Mouse (Mus musculus): ENCODE measurements around the gene Slc25a19. TPM values are rescaled to one million over a fixed set of nuclear protein-coding genes. Genes with fewer than 3 reads are reported as not detected.

Slc25a19 gene
- total RNA-seq, 2 experiments from 2014 or later = 58.4 to 69.9 TPM

DNA sequence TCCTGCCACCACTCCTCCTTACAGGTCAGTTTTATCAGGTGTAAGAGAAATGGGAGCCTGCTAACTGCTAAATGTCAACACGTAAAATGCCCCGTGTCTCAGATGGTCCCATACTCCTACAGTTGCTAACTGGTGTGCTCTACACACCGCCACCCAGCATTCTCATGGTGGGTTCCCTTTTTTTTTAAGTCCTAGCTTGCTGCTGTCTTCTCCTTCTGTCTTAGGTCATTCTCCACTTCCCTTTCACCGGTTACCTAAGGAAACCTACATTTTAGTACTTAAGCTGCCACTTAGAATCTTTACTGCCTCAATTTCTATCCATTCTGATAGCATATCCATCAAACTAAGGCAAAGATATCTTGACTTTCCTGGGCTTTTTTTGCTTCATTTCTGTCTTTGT is 26.9 kb downstream of the Slc25a19 start:
- DNase-seq (ENCODE audit: low spot score in 2 of 2) = no peak

DNA sequence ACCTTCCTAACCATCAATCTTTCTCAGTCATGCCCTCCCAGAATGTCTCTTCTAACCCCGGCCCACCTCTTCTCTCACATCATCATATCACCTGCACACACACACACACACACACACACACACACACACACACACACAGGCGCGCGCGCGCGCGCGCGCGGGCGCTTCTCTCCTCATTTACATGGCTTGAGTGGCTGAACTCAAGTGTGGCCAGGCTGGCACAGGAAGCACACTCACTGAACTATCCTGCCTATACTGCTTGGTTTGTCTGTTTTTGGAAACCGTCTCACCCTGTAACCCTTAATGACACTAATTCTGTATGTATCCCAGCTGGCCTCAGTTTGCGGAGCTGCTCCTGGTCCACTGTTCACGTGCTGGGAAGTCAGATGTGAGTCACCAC is 27.4 kb downstream of the Slc25a19 start:
- no peak for DNase-seq (ENCODE audit: low spot score in 2 of 2)

DNA sequence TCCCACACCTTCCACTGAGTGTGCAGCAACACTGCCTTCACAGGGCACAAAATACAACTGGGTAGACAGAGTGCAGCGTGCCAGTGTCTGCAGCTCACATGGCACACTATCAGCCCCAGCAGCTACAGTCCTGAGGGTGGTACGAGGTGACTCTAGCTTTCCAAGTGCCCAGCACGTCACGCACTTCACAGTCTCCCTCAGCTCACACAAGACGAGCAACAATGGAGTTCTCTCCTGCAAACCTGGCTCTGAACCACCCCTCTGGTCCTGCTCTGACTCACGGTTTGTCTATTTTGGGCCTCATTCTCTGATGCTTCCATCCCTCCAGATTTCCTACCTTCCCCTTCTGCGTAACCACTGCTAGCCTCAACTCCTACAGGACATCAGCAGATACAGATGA is 28.4 kb downstream of the Slc25a19 start:
- no peak for DNase-seq (ENCODE audit: low spot score in 2 of 2)

DNA sequence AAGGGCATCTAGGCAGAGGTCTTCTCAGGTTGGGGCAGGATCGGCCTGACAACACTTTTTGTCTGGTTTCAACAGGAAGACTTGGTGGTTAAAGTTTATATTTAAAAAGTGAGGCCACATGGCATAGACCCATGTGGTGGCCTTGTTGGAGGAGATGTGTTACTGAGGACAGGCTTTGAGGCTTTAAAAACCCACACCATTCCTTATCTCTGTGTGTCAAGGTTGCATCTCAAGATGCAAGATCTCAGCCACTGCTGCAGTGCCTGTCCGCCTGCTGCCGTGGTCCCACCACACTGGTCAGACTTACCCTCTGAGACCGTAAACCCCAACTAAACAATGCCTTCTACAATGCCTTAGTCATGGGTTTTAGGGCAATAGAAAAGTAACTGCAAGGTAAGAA is 29.8 kb downstream of the Slc25a19 start:
- DNase-seq (ENCODE audit: low spot score in 2 of 2) = no peak

DNA sequence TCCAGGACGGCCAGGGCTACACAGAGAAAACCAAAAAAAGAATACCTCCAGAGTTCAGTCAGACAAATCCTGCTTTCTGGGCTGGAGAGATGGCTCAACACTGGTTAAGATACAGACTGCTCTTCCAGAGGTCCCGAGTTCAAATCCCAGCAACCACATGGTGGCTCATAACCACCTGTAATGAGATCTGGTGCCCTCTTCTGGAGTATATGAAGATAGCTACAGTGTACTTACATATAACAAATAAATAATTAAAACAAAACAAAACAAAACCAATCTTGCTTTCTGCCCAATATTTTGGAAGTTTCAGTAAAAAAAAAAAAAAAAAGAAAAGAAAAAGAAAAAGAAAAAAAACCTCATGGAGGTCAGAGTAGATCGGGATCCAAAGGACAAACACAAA is 32.9 kb downstream of the Slc25a19 start:
- no peak for DNase-seq (ENCODE audit: low spot score in 2 of 2)

DNA sequence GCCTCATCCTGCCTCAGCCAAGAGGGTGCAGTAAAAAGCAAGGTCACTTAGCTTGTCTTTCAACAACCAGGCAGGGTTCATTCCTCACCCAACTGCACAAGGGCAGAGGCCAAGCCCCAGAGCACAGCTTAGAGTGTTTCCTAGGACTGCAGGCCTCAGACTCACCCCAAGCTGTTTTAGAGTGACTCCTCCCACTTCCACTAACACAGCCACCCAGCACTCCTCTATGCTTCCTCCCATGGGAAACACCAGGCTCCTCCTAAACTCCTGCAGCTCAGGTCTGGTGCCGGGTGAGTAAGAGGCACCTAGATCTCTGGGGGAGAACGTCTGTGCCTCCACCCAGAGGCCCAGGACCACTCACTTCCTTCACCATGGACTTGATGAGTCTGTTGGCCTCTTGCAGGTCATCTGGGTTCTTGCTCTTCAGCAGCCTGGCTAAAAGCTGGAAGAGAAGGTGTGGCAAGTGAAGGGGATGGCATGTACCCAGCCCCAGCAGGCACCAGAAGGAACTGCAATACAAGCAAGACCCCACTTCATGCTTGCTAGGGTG is 37.5 kb downstream of the Slc25a19 start:
- no peak for DNase-seq (ENCODE audit: low spot score in 2 of 2)

DNA sequence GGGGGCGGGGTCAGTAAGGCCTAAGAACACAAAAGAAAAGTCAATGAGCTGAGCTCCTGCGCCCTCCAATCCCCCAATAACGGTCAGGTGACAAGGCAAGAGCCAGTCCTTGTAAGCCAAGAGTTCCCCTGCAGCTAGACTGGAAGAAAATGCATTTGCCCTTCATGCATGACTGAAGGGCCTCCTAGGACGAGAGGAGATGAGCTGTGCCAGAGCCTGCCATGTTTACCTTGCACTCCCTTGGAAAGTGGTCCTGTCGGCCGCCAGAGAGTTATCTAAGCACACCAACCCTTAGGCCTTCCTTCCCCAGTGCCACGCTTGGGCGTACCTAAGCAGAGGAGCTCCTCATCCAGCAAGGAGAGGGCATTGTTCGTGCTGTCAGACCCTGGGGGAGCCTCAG is 40.1 kb downstream of the Slc25a19 start:
- no peak for DNase-seq (ENCODE audit: low spot score in 2 of 2)

DNA sequence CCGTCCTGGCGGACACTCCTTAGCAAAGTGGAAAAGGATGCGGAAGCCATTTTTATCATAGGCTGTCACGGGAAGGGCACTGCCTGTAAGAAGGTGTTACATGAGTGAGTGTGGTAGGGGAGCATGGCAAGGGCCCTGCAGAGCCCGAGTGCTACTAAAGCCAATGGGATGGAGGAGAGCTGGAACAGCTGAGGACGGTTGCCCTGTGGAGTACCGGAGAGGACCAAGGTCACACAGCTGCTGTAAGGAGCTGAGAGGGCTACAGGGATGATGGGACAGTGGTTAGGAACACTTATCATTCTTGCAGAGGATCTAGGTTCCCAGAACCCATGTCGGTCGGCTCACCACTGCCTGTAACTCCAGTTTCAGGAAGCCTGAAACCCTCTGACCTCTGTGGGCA is 41.7 kb downstream of the Slc25a19 start:
- DNase-seq (ENCODE audit: low spot score in 2 of 2) = no peak

DNA sequence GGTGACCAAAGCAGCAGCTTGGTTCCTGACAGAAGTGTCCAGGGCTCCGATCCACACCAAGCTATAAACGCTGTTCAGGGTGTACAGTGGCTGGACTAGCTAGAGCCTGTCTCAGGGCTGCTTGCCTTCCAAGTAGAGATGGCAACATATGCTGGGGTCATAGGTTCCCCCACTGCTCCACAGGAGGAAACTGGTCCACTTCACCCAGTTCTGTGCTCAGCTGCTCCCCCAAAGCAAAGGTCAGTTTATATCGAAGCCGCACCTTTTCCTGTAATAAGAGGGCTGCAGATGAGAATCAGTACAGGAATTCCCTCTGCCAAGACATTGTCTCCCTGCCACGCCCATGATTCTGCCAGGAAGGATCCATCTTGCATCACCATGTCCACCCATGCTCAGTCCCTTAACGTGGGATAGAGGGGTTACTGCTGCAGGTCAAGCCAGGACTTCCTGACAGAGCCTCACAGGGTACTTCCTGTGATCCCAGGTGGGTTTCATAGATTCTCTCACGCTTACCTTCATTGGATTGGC is 42.5 kb downstream of the Slc25a19 start:
- no peak for DNase-seq (ENCODE audit: low spot score in 2 of 2)

DNA sequence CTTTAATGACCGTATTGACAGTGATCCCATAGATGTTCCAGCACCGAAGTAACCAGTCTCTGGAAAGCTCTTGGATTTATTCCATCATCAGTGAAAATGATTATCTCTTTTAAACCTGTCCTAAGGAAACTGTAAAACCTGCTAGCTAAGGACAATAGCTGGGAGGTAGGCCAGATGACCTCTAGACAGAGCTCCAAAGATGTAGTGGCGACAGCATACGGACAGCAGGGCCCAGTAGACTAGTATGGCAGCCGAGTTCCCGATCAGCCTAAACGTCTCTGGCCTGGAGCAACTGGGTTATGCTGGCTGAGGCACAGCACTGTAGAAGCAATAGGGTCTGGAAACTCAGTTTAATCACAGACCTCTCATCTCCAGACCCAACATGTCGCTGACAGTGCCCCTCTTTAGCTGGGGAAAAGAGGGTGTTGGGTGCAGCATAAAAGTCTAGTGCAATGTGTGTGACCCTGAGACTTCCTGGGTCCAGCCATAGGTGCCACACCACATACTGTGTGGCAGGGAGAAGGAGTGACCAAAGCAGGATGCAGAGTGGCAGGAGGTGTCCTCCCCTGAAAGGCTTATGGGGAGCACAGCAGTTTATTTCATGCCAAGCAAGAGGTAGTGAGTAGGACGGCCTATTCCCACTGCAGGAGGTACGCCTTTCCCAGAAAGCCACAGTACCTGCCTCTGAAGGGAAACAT is 43.6 kb downstream of the Slc25a19 start:
- DNase-seq (ENCODE audit: low spot score in 2 of 2) = no peak

DNA sequence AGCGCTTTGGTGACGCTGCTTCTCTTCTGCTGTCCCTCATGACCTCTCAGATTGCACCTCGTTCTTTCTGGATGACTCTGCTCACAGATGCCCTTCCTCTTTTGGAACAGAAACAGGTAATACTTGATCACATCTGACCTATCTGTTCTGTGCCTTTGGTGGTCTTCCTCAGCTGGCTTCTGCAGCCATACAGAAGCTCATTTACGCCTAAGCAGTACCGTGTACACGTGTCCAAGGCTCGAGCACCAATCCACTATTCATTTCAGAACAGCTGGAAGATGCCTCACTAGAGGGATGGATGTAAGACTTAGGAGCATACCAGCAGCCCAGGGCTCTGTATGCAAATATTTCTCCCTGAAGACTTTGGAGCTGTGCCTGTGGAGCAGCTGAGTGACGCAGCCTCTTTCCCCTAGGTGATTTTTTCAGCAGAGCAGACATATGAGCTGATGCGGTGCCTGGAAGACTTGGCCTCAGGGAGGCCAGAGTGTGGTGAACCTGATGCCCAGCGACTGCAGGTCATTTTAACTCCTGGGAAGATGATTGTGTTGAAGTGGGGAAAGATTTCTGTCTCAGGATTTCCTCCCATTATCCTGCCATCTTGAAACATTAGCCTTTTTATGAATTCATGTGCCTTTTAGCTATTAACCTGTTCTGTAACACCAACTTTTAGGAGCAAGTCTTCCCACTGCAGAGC is 45.0 kb downstream of the Slc25a19 start:
- no peak for DNase-seq (ENCODE audit: low spot score in 2 of 2)

DNA sequence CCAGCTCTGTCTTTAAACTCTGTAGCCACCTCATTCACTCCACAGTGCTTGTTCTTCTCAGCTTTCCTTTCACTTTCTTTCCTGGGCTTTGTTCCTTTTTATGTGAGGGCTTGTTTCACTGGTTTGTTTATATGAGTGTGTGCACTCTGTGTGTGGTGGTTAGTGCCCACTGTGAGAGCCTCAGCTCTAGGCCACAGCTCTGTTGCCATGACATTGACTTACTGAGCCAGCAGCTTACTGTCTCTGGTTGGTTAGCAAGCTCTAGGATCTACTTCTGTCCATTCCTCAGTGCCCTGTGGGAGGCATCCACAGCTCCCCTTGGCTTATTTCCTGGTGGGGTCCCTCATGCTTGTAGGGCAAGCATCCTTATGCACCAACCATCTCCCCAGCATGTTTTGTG is 49.0 kb downstream of the Slc25a19 start:
- no peak for DNase-seq (ENCODE audit: low spot score in 2 of 2)

DNA sequence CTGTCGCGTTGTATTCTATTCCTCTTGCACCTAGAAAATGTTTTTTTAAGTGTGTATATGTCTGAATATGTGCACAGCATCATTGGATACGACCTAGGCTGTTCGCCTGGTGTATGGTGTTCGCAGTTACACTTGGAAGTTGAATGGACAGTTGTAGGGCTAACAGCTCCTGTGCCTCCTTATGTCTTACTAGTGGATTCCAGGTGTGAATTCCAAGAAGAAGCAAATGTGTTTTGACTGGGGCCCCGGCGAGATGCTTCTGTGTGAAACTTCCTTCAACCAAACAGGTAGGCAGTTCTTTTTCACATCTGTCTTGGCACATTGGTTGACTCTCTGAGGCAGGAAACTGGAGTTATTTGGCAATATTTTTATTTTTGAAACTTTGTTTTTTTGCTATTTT is 63.1 kb downstream of the Slc25a19 start:
- no peak for DNase-seq (ENCODE audit: low spot score in 2 of 2)

Other genes with a start within 250 kb of the Slc25a19 start
- 10 to 100 TPM; 44.3 to 47.4 TPM for gene Cdr2l, start 246.4 kb downstream of the Slc25a19 start, total RNA-seq (2021)
- gene Mrpl58, start 224.5 kb downstream of the Slc25a19 start, total RNA-seq (2021) = 100 to 1,000 TPM; 150 to 158 TPM
- gene Atp5h, start 208.3 kb downstream of the Slc25a19 start, total RNA-seq (2021) = 100 to 1,000 TPM; 503 to 527 TPM
- gene Kctd2, start 208.2 kb downstream of the Slc25a19 start, total RNA-seq (2021) = 10 to 100 TPM; 56.7 to 61.6 TPM
- not detected for gene Trim80, start 187.8 kb downstream of the Slc25a19 start, total RNA-seq (2021)
- gene Slc16a5, start 165.8 kb downstream of the Slc25a19 start, total RNA-seq (2021) = 1 to 10 TPM in 1 of 2 experiments, under 1 TPM in 1; 0.51 to 3.6 TPM
- 1 to 10 TPM; 7.6 to 8.5 TPM for gene Armc7, start 152.6 kb downstream of the Slc25a19 start, total RNA-seq (2021)
- 100 to 1,000 TPM in 1 of 2 experiments, 10 to 100 TPM in 1; 91.6 to 113 TPM for gene Nt5c, start 136.4 kb downstream of the Slc25a19 start, total RNA-seq (2021)
- 100 to 1,000 TPM; 149 to 164 TPM for gene Jpt1, start 113.9 kb downstream of the Slc25a19 start, total RNA-seq (2021)
- gene Sumo2, start 92.0 kb downstream of the Slc25a19 start, total RNA-seq (2021) = 100 to 1,000 TPM; 361 to 374 TPM
- 10 to 100 TPM; 68.9 to 73.6 TPM for gene Nup85, start 63.9 kb downstream of the Slc25a19 start, total RNA-seq (2021)
- 10 to 100 TPM; 72.9 to 77.3 TPM for gene Mrps7, start 24.4 kb downstream of the Slc25a19 start, total RNA-seq (2021)
- 10 to 100 TPM; 29.1 to 34.6 TPM for gene Gga3, start 24.2 kb downstream of the Slc25a19 start, total RNA-seq (2021)
- gene Mif4gd, start 15.3 kb downstream of the Slc25a19 start, total RNA-seq (2021) = 100 to 1,000 TPM; 150 to 165 TPM
- gene Grb2, start 80.3 kb upstream of the Slc25a19 start, total RNA-seq (2021) = 100 to 1,000 TPM; 116 to 135 TPM
- gene Tmem94, start 137.1 kb upstream of the Slc25a19 start, total RNA-seq (2021) = 10 to 100 TPM; 67.4 to 71.0 TPM
- 10 to 100 TPM; 59.9 to 61.1 TPM for gene Caskin2, start 185.3 kb upstream of the Slc25a19 start, total RNA-seq (2021)
- 10 to 100 TPM; 25.4 to 26.3 TPM for gene Tsen54, start 186.4 kb upstream of the Slc25a19 start, total RNA-seq (2021)
- gene Llgl2, start 195.8 kb upstream of the Slc25a19 start, total RNA-seq (2021) = 10 to 100 TPM; 15.8 to 25.6 TPM
- gene Myo15b, start 230.1 kb upstream of the Slc25a19 start, total RNA-seq (2021) = 1 to 10 TPM; 1.1 to 6.8 TPM